Mouse (Mus musculus): Measurements from ENCODE around the gene Retsat.

Retsat gene

GRCm38 (mm10) chr6:72601732-72602131 lies 3.5 kb downstream of the Retsat start:
- peak; percentile 91 for DNase-seq (ENCODE audit: low read depth, low spot score)
- H3K27me3 ChIP-seq (ENCODE audit: control insufficient read depth, insufficient read depth, low read length, poor library complexity, severe bottlenecking), result no peaks in the 10 kb centered on the region
- H3K36me3 ChIP-seq (ENCODE audit: control insufficient read depth, insufficient read depth, low read length, poor library complexity, severe bottlenecking), result peaks cover 3% of the 10 kb centered on the region; the same call in 1 of the 2 replicates

- H3K36me3 ChIP-seq (ENCODE audit: control insufficient read depth, insufficient read depth, low read length, poor library complexity, severe bottlenecking), result peaks cover 11% of the 10 kb centered on the region
- no peak for DNase-seq (ENCODE audit: low read depth, low spot score)
- H3K27me3 ChIP-seq (ENCODE audit: control insufficient read depth, insufficient read depth, low read length, poor library complexity, severe bottlenecking), result no peaks in the 10 kb centered on the region
Measured at GRCm38 (mm10) chr6:72604066-72604465, 5.8 kb downstream of the Retsat start.

GRCm38 (mm10) chr6:72607060-72607459 lies 8.8 kb downstream of the Retsat start:
- DNase-seq (ENCODE audit: low read depth, low spot score), result no peak
- H3K27me3 ChIP-seq (ENCODE audit: control insufficient read depth, insufficient read depth, low read length, poor library complexity, severe bottlenecking), result no peaks in the 10 kb centered on the region
- H3K36me3 ChIP-seq (ENCODE audit: control insufficient read depth, insufficient read depth, low read length, poor library complexity, severe bottlenecking), result peaks cover 23% of the 10 kb centered on the region

- Histone ChIP-seq H3K36me3 (ENCODE audit: control insufficient read depth, insufficient read depth, low read length, poor library complexity, severe bottlenecking) (peaks cover 23% of the 10 kb centered on the region), H3K27me3 (ENCODE audit: control insufficient read depth, insufficient read depth, low read length, poor library complexity, severe bottlenecking) (no peaks in the 10 kb centered on the region)
- no peak for DNase-seq (ENCODE audit: low read depth, low spot score)
Measured at GRCm38 (mm10) chr6:72607676-72608075, 9.4 kb downstream of the Retsat start.

GRCm38 (mm10) chr6:72608662-72609184 lies 10.4 kb downstream of the Retsat start:
- H3K36me3 ChIP-seq (ENCODE audit: control insufficient read depth, insufficient read depth, low read length, poor library complexity, severe bottlenecking), result peaks cover 31% of the 10 kb centered on the region
- H3K27me3 ChIP-seq (ENCODE audit: control insufficient read depth, insufficient read depth, low read length, poor library complexity, severe bottlenecking), result no peaks in the 10 kb centered on the region
- DNase-seq (ENCODE audit: low read depth, low spot score), result no peak

GRCm38 (mm10) chr6:72610261-72610660 lies 12.0 kb downstream of the Retsat start:
- Histone ChIP-seq H3K36me3 (ENCODE audit: control insufficient read depth, insufficient read depth, low read length, poor library complexity, severe bottlenecking) (peaks cover 38% of the 10 kb centered on the region), H3K27me3 (ENCODE audit: control insufficient read depth, insufficient read depth, low read length, poor library complexity, severe bottlenecking) (no peaks in the 10 kb centered on the region)
- no peak for DNase-seq (ENCODE audit: low read depth, low spot score)

- peaks cover 25% of the 10 kb centered on the region for H3K36me3 ChIP-seq (ENCODE audit: control insufficient read depth, insufficient read depth, low read length, poor library complexity, severe bottlenecking)
- no peaks in the 10 kb centered on the region for H3K27me3 ChIP-seq (ENCODE audit: control insufficient read depth, insufficient read depth, low read length, poor library complexity, severe bottlenecking)
- peak; percentile 46 for DNase-seq (ENCODE audit: low read depth, low spot score)
Measured at GRCm38 (mm10) chr6:72615151-72615550, 16.9 kb downstream of the Retsat start.

GRCm38 (mm10) chr6:72615561-72616375 lies 17.5 kb downstream of the Retsat start:
- DNase-seq (ENCODE audit: low read depth, low spot score), result no peak
- Histone ChIP-seq H3K27me3 (ENCODE audit: control insufficient read depth, insufficient read depth, low read length, poor library complexity, severe bottlenecking) (no peaks in the 10 kb centered on the region), H3K36me3 (ENCODE audit: control insufficient read depth, insufficient read depth, low read length, poor library complexity, severe bottlenecking) (peaks cover 20% of the 10 kb centered on the region)

GRCm38 (mm10) chr6:72616643-72617288 lies 18.5 kb downstream of the Retsat start, which contains the start of gene Tgoln1:
TSS of gene Tgoln1 (minus strand) at chr6:72617000.
- Histone ChIP-seq H3K36me3 (ENCODE audit: control insufficient read depth, insufficient read depth, low read length, poor library complexity, severe bottlenecking) (peaks cover 17% of the 10 kb centered on the region), H3K27me3 (ENCODE audit: control insufficient read depth, insufficient read depth, low read length, poor library complexity, severe bottlenecking) (no peaks in the 10 kb centered on the region)
- DNase-seq (ENCODE audit: low read depth, low spot score), result peak; percentile 98

GRCm38 (mm10) chr6:72619734-72620532 lies 21.7 kb downstream of the Retsat start:
- Histone ChIP-seq H3K36me3 (ENCODE audit: control insufficient read depth, insufficient read depth, low read length, poor library complexity, severe bottlenecking) (no peaks in the 10 kb centered on the region), H3K27me3 (ENCODE audit: control insufficient read depth, insufficient read depth, low read length, poor library complexity, severe bottlenecking) (no peaks in the 10 kb centered on the region)
- DNase-seq (ENCODE audit: low read depth, low spot score), result no peak

GRCm38 (mm10) chr6:72620920-72621319 lies 22.6 kb downstream of the Retsat start:
- DNase-seq (ENCODE audit: low read depth, low spot score), result no peak
- H3K36me3 ChIP-seq (ENCODE audit: control insufficient read depth, insufficient read depth, low read length, poor library complexity, severe bottlenecking), result no peaks in the 10 kb centered on the region
- no peaks in the 10 kb centered on the region for H3K27me3 ChIP-seq (ENCODE audit: control insufficient read depth, insufficient read depth, low read length, poor library complexity, severe bottlenecking)

GRCm38 (mm10) chr6:72622917-72623316 lies 24.6 kb downstream of the Retsat start:
- no peak for DNase-seq (ENCODE audit: low read depth, low spot score)
- Histone ChIP-seq H3K36me3 (ENCODE audit: control insufficient read depth, insufficient read depth, low read length, poor library complexity, severe bottlenecking) (no peaks in the 10 kb centered on the region), H3K27me3 (ENCODE audit: control insufficient read depth, insufficient read depth, low read length, poor library complexity, severe bottlenecking) (no peaks in the 10 kb centered on the region)

GRCm38 (mm10) chr6:72623661-72624402 lies 25.6 kb downstream of the Retsat start:
- no peaks in the 10 kb centered on the region for H3K36me3 ChIP-seq (ENCODE audit: control insufficient read depth, insufficient read depth, low read length, poor library complexity, severe bottlenecking)
- H3K27me3 ChIP-seq (ENCODE audit: control insufficient read depth, insufficient read depth, low read length, poor library complexity, severe bottlenecking), result no peaks in the 10 kb centered on the region
- DNase-seq (ENCODE audit: low read depth, low spot score), result no peak

GRCm38 (mm10) chr6:72626391-72626790 lies 28.1 kb downstream of the Retsat start:
- DNase-seq (ENCODE audit: low read depth, low spot score), result no peak
- Histone ChIP-seq H3K27me3 (ENCODE audit: control insufficient read depth, insufficient read depth, low read length, poor library complexity, severe bottlenecking) (no peaks in the 10 kb centered on the region), H3K36me3 (ENCODE audit: control insufficient read depth, insufficient read depth, low read length, poor library complexity, severe bottlenecking) (no peaks in the 10 kb centered on the region)
